Mouse (Mus musculus) bone marrow, adult 2 months (tissue): ENCODE measurements around the gene Plekho1.

Experiments used
- CTCF ChIP-seq: fragments of 200-500 bp; IDR thresholded peaks from 2 replicates; pipeline ENCODE4 v1.5.1; 2011; ENCODE audit warnings: low read length, control low read depth; ENCODE audit not compliant: control insufficient read depth, insufficient read depth
- POLR2A ChIP-seq: fragments of 200-500 bp; IDR thresholded peaks from 2 replicates; pipeline ENCODE4 v1.6.1; 2011; ENCODE audit warnings: low read depth, mild to moderate bottlenecking, control low read depth, low read length, borderline replicate concordance; ENCODE audit not compliant: control insufficient read depth

DNA sequence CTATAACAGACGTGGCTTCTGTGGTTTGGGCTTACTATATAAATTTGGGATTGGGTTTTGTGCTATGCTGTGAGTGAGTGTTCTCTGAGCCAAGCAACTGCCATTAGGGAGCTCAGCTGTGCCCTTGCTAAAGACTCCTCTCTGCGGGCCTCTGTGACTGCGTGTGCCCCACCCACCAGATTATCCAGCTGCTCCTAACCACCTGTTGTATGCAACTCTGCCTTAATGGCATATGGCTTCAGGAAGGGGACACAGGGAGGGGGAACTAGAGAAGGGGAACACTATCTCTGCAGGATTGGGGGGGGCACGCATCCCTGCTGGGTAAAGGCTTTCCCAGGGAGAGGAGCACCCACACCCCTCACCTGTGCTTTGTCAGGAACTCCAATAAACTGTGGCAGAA lies 37.2 kb upstream of the Plekho1 start:
- TF ChIP-seq POLR2A (no peak), CTCF (no peak)
